Mouse (Mus musculus): Measurements from ENCODE around the gene Ren1.

DNA sequence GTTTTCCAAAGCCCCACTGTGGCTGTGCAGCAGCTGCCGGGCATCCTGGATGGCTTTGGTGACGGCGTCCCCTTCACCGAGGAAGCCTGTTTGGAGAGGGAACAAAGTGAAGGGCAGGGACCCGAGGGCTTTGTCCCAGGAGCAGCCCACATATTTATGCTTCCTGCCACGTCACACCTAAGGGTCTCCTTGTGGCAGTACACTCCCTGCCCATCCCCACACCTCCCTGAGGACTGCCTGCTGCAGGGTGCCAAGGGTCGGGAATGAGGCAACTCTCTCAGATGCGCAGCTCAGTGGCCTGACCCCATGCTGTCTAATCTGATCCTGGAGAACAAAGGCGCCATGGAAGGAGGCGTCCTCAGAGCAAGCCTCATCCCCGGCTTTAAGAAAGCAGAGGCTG is 35.9 kb downstream of the Ren1 start:
- TF ChIP-seq CTCF (IDR thresholded peaks at IDR 0.05) (no peak), EP300 (IDR thresholded peaks at IDR 0.05) (no peak)
